Mouse (Mus musculus) kidney, adult 18-20 months (tissue): ENCODE results near the gene 2310011J03Rik.
A peak's percentile ranks its signal among the peaks of the same experiment; 100 is the strongest.

Experiments used
- DNase-seq: peaks from one replicate; pipeline ENCODE4 v3.0.0; 2021

2310011J03Rik gene

DNA sequence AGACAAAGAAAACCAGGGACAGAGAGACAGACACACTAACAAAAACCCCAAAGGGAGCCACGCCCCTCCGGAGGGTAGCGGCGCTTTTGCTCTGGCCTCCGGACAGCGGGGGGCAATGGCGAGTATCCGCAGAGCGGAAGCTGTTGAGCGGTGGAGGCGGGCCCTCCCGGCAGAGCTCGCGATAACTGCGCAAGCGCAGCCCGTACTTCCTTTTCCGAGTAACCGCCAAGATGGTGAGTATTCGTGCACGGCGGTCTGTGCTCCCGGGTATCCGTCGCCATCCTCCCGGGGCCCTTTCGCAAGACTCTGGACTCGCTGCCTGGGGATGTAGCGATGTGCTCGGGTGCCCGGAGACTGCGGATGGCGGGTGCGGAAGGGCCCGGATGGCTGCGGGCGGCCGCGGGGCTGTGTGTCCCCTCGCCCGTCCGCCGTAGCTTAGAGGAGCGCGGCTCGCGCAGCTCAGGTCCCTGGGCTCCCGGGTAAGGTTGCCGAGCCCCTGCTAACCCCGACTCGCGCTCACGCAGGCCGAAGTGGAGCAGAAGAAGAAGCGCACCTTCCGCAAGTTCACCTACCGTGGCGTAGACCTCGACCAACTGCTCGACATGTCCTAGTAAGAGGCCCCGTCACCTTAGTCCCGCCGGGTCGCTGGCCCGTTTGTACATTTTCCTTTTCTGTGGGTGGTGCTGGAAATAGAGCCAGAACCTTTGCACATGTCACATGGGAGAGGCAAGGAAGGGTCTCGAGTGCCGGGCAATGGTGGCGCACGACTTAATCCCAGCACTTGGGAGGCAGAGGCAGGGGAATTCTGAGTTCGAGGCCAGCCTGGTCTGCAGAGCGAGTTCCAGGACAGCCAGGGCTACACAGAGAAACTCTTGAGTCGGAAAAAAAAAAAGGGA is 27.8 kb downstream of the 2310011J03Rik start, which contains the start of gene Rps15:
TSS of gene Rps15 (plus strand) at position 203 of the 896 bp plus-strand sequence.
- peak; percentile 94 for DNase-seq

DNA sequence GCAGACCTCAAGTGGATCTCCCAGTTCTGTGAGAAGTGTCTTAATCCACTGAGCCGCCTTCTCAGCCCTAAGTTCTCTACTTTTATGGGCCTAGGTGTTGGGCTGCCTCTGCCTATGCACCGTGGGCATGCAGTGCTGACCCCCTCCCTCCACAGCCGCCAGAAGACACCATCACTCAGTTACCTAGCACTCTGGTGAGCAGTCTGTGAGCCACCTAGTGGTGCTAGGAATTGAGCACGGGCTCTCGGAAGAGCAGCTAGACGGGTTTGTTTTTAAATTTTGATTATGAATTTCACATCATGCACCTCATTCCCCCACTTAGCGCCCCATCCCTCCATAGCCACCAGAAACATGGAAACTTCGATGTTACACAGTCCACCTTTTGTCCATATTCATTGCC is 31.7 kb downstream of the 2310011J03Rik start:
- DNase-seq: no peak

DNA sequence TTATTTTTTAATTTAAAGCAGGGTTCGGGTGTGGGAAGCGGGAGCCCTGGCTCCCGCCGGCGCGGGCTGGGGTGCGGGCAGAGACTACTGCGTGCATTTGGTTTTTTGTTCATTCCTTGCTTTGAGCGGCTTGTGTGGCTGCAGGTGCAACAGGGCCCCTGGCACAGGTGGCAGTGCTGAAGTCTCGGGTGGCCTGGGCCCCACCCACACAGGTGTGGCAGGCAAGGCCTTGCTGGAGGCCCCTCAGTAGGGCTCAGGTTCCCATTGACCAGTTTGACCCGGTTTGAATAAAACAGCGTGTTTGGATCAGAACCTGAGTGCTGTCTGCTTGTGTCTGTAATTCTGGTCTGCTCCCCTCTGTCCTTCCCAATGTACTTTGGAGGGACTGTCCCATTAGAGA is 32.2 kb downstream of the 2310011J03Rik start:
- DNase-seq: no peak

DNA sequence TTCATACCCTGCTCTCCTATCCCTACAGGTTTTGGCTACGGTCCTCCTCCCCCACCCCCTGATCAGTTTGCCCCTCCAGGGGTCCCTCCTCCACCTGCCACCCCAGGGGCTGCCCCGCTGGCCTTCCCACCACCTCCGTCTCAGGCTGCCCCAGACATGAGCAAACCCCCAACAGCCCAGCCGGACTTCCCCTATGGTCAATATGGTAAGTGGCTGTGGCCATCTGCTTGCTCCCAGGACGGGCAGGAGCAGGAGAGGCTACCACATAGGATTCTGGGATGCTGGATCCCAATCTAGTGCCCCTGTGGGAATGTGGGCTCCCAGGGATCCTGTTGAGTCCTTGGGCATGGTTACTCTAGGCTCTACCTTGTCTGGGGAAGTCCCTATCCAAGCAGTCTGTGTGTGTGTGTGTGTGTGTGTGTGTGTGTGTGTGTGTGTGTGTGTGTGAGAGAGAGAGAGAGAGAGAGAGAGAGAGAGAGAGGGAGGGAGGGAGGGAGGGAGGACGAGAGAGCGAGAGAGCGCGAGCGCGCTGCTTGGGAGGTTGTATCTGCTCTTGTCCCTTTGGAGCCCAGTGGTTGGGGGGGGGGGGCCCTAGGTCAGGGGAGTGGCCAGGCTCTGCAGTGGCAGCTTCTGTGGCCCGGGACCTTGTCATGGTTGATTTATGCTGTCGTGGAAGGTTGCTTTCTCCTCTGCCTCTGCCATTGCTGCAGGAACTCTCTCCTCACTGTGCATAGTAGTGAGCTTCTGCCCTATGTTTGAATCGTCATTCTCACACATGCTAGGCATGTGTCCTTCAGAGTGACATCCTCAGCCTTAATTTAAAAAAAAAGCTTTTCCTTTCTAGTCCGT is 34.9 kb downstream of the 2310011J03Rik start:
- no peak for DNase-seq

DNA sequence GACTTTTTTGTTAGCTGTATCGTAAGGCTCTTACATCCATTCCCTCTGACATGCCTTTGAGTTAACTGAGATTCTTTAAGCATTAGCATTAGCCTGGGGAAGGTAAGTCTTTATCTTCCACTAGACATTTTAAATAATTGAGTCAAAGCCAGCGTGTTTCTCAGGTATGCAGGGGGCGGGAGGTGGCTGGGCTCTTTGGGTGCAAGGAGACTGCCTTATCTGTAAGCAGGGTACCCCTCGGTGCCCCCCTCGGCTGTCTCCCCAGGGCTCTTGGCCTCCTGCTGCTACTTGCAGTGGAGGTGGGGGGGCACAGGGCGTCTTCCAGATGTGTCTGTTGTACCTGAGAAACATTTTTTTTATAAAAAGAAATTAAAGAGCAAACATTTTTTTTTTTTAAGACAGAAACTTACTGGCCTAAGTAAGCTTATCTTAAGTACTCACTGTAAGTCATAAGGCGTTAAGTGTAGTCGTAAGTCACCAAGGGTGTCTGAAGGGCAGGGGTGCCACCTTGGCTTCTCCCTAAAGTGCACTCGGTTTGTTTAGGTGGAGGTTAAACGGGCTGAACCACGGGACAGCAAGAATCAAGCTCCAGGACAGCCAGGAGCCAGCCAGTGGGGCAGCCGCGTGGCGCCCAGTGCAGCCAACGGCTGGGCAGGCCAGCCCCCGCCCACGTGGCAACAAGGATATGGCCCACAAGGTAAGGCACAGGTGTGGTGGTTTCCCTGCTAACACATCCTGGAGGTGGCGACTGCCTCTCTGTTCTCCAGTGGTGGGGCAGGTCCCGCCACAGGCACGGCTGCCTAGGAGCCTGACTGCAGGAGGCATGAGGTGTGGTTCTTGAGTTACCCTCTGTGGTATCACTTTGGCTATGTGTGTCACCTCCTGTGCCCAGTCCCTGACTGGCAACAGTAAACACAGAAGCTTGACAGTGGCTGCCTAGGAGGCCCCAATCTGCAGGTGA is 37.6 kb downstream of the 2310011J03Rik start:
- no peak for DNase-seq

DNA sequence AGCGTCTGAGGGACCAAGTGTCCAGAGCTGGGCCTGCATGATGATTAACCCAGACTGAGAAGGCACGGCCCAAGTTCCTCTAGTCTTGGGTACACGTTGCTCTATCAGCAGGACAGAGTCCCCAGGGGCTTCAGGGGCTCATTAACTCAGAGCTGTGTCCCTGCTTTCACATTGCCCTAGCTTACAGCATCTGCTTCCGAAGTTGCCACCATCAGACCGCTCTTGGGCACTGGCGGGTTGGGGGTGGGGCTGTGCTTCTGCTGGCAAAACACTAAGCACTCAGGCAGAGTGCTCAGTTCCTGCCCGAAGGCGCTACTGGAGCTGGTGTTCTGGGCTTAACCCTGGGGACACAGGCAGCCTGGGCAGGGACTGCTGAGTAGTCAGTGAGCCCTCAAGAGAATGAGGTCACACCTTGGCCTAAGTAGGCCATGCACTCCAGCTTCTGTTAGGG is 38.4 kb downstream of the 2310011J03Rik start:
- DNase-seq: peak; percentile 78

DNA sequence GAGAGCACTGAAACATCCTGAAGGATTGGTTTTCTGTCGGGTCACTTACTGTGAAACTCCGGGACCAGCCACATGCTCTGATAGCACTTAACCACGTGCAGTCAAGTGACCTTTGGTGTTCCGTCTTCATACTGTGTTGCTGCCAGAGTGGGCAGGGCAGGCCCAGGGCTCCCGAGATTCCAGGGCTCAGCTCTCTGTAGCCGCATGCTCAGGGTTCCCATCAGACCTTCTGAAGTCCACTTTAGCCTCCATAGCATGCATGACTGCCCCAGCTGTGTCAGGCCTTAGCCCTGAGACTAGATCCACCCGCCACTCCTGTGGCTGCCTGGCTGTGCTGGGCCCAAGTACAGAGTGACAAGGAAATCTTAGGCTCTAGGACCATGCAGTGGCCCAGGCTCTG is 39.0 kb downstream of the 2310011J03Rik start:
- peak; percentile 82 for DNase-seq

DNA sequence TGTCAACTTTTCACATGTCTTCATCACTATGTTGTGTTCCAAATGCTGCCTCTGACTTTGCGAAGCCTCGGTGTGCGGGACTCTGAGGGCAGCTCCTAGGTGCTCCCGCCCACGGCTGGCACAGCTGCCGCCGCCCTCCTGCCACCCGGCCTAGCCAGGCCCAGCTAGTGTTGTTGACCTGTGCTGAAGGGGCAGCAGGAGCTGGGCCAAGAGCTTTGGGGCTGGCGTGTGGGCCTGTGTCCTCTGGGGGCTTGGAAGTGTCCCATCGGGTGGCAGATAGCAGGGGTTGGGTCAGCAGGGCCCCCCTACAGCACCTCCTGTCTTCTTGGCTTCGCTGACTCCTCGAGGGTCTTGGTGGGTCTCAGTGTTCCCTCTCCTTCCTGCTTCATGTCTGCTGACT is 41.1 kb downstream of the 2310011J03Rik start:
- DNase-seq: no peak

DNA sequence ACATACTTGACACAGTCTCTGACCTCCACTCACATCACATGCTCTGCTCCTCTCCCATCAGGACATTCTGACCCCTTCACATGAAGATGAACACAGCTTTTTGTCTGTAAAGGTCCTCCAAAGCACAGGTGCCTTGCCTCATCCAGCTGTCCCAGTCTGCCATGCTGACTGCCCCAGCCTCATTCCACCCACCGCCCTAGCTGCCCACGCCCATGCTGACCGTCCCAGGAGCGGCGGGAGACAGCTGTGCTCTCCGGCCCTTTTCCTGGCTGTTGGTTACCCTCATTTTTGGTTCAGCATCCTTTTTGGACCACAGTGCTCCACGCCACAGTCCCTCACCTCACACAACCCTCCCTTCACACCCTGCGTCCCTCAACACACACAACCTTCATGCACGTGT is 41.9 kb downstream of the 2310011J03Rik start:
- DNase-seq: no peak

DNA sequence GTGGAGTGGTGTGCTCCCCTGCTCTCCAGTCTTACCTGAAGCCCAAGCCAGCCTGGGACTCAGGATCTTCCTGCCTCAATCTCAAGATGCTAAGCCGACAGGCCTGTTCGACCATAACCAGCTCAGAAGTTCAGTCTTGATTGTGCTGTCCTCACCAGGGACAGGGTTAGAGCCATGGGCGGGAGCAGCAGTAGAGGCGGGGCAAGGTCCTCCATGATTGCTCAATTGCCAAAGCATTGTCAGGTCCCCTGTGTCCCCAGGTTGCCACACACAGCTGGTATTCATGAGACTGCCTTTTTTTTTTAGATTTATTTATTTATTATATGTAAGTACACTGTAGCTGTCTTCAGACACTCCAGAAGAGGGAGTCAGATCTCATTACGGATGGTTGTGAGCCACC is 44.1 kb downstream of the 2310011J03Rik start:
- no peak for DNase-seq

DNA sequence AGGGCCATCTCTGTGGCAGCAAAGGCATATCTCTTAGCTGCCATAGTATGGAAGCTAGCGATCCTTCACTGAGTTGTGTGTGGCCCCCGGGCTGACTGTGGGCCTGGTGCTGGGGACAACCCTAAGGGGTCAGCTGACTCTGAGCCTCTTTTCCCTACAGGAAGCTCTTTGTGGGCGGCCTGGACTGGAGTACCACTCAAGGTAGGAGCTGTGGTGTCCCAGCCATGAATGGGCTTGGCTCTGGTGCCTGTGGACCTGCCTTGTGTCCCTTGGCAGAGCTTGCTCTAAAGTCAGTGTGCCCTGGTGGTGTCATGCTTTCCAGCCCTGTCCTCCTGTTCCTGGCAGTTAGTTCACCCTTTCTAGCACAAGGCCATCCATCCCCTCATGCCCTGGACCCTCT is 46.5 kb downstream of the 2310011J03Rik start:
- no peak for DNase-seq

DNA sequence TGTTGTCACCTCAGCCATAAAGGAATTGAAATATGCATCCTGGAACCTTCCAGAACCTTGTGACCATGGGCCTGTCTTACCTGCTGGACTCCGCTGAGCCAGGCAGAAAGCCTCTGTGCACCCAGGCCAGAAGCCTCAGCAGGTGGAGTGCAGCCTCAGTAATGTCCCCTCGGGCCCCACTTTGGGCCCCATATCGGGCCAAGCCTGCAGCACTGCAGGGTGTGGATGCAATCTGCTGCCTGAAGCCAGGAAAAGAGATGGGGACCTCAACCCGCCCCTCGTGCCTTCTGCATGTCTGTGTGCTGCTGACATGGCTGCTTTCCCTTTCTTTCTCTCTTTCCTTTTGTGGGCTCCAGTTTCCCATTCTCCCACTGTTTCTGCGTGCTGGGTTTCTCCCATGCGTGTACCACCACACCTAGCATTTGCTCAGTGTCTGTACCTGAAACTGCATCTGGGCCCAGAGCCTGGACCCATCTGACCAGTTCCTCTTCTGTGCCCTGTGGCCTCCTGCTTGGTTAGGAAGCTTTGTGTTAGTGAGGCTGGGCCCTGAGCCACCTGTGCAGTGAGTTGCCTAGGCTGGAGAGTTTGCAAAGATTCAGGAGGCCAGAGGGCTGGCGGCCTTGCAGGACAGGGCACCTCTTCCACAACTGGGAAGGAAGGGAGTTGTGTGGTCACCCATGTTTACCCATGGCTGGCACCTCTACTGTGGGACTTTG is 48.3 kb downstream of the 2310011J03Rik start:
- no peak for DNase-seq

DNA sequence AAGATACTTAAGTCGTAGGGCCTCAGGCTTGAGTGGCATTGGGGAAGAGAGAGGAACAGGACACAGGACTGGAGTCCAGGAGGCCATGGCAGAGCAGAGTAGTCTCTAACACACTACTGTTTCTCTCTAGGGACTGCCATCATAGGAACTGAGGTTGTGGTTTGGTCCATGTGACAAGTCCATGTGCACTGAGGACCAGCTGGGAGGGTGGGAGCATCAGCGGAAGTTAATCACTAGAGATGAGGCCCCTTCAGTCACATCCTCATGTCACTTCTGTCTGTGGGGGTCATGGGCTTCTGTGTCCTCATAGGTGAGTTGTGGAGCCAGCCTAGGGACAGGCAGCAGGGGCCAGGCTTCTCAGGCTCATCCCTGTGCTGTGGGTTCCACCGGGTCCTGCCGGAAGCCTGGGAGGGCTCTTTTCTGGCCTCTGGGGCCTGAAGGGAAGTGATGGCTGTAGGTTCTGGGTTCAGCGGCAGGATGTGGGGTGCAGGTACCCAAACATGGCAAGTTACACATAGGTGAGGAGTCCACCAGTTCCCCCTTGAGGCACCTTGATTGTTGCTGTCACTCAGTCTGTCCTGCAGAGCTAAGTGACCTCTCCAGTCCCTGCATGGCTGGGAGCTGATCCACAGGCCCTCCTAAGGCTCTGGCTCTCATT is 49.0 kb downstream of the 2310011J03Rik start:
- DNase-seq: no peak

DNA sequence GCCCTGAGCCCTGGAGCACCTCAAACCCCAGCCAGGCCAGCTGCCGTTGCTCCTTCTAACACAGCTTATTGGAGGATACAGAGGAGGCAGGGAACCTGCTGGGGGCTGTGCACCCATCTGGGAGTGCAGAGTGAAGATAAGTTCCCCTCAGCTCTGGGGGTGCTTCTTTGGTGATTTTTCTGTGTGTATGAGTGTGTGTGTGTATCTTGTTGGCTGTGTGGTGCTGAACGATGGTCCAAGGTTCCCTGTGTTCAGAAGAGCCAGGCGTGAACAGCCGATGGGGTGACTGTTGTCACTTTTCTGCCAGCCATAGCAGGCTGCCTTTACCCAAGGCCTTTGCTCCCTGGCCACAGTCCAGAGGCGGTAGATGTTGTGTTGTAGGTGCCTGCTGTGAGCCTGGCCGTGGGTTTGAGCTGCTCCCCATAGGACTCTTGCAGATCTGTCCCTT is 49.6 kb downstream of the 2310011J03Rik start:
- DNase-seq: peak; percentile 63

DNA sequence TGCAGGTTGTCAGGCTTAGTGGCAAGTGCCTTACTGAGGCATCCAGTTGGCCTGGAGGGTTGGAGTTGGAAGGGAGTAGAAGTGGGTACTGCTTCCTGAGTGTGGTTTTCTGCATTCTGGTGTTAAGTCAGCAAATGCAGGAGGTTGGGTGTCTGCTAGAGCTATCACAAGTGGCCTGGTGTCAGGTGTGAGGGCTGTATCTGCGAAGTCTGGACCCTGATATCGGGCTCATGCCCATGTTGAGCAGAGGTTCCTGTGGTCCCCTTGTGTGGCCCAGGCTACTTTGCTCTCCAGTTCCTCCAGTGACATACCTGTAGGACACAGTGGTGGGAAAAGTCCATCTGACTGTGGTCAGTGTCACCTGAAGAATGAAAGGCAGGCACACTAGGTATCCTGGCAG is 50.2 kb downstream of the 2310011J03Rik start:
- no peak for DNase-seq
